Mouse (Mus musculus) heart, adult 2 months (tissue): ENCODE data around the gene Stag1. TPM values are rescaled to one million over a fixed set of nuclear protein-coding genes. Genes with fewer than 3 reads are reported as not detected.

Experiments
- DNase-seq, 2 experiments: peaks; one replicate each; pipeline ENCODE4 v3.0.0; 2021
- H3K27ac ChIP-seq: fragments of 200-600 bp; 2 replicates; pipeline ENCODE4 v1.8.1; 2022
- H3K27me3 ChIP-seq: fragments of 200-500 bp; 2 replicates; pipeline ENCODE4 v1.6.1; 2012; ENCODE audit warnings: mild to moderate bottlenecking, low read length, inconsistent platforms, mixed read lengths; ENCODE audit not compliant: control insufficient read depth, insufficient read depth
- H3K36me3 ChIP-seq: fragments of 200-500 bp; 2 replicates; pipeline ENCODE4 v1.6.1; 2012; ENCODE audit warnings: low read length, inconsistent platforms; ENCODE audit not compliant: control insufficient read depth, insufficient read depth
- H3K4me1 ChIP-seq: fragments of 200-500 bp; 2 replicates; pipeline ENCODE4 v1.6.1; 2011; ENCODE audit warnings: low read length; ENCODE audit not compliant: control insufficient read depth, insufficient read depth
- H3K4me3 ChIP-seq: fragments of 200-600 bp; 2 replicates; pipeline ENCODE4 v1.8.1; 2022
- H3K79me2 ChIP-seq: fragments of 200-500 bp; replicated peaks from 2 replicates; pipeline ENCODE4 v1.6.1; 2012; ENCODE audit warnings: mild to moderate bottlenecking, inconsistent platforms, low read length, moderate library complexity, mixed read lengths; ENCODE audit not compliant: control insufficient read depth, insufficient read depth
- H3K9ac ChIP-seq: fragments of 200-500 bp; 2 replicates; pipeline ENCODE4 v1.6.1; 2012; ENCODE audit warnings: low read depth, mild to moderate bottlenecking, control low read depth, inconsistent platforms, low read length, mixed read lengths
- CTCF ChIP-seq: fragments of 200-600 bp; IDR thresholded peaks from 2 replicates; pipeline ENCODE4 v1.8.1; 2022; ENCODE audit warnings: antibody characterized with exemption, mild to moderate bottlenecking, moderate library complexity
- EP300 ChIP-seq: fragments of 200-500 bp; IDR thresholded peaks from 2 replicates; pipeline ENCODE4 v1.6.1; 2011; ENCODE audit warnings: low read depth, low read length, control low read depth; ENCODE audit not compliant: insufficient read depth
- POLR2A ChIP-seq: fragments of 200-500 bp; IDR thresholded peaks from 2 replicates; pipeline ENCODE4 v1.6.1; 2011; ENCODE audit warnings: mild to moderate bottlenecking, low read depth, low read length, control low read depth; ENCODE audit not compliant: insufficient read depth
- WGBS: fragments of 180-500 bp; shearing (Covaris S2); methylation state at CpG from one replicate; pipeline ENCODE4 v1.1.7; 2018; 5-methylcytosine and 5-hydroxymethylcytosine counted together
- intact Hi-C: fragments of 180-260 bp; cut with DNase I; formaldehyde crosslinking; loops from one replicate; pipeline ENCODE4 v1.15.1; 2025
- polyA plus RNA-seq: library from polyadenylated mRNA; depleted of rRNA; stranded (reverse); fragments of >200 nt; gene quantifications from 2 replicates; pipeline ENCODE4 v1.2.3, GENCODE M21; 2012
- total RNA-seq, 2 experiments: library from RNA; stranded (reverse); gene quantifications; 2 replicates each; pipeline ENCODE4 v1.2.3; 2021

Gene Stag1
- total and polyA plus RNA-seq, 3 experiments = 4.1 to 27.8 (median 27.8) TPM

GRCm38 (mm10) chr9:100987850-100988249 lies 390.3 kb downstream of the Stag1 start:
- Histone ChIP-seq H3K27me3 (no peaks in the 10 kb centered on the region), H3K4me1 (no peaks in the 10 kb centered on the region; the same call in 1 of the 2 replicates), H3K36me3 (no peaks in the 10 kb centered on the region), H3K4me3 (no peak overlapping the region), H3K79me2 (no peaks in the 10 kb centered on the region), H3K9ac (no peak overlapping the region), H3K27ac (no peak overlapping the region)
- intact Hi-C loops = no loop called here
- DNase-seq = no peak
- TF ChIP-seq EP300 (no peak), CTCF (no peak), POLR2A (no peak)
- WGBS = 92% methylated on average over 3 of the region's 3 CpGs

- H3K79me2 ChIP-seq = no peaks in the 10 kb centered on the region
- H3K27me3 ChIP-seq = no peaks in the 10 kb centered on the region
- 88% methylated on average over 5 of the region's 5 CpGs for WGBS
- intact Hi-C loops = no loop called here
- no peak overlapping the region for H3K27ac ChIP-seq
- no peak for DNase-seq
- H3K36me3 ChIP-seq = no peaks in the 10 kb centered on the region
- no peak overlapping the region for H3K9ac ChIP-seq
- no peak overlapping the region for H3K4me3 ChIP-seq
- H3K4me1 ChIP-seq = no peaks in the 10 kb centered on the region
- TF ChIP-seq EP300 (no peak), POLR2A (no peak), CTCF (no peak)
These were observed 393.0 kb downstream of the Stag1 start for GRCm38 (mm10) chr9:100990609-100991008.

GRCm38 (mm10) chr9:100991321-100991720 lies 393.7 kb downstream of the Stag1 start:
- Histone ChIP-seq H3K9ac (no peak overlapping the region), H3K4me3 (no peak overlapping the region), H3K27me3 (no peaks in the 10 kb centered on the region), H3K4me1 (no peaks in the 10 kb centered on the region), H3K36me3 (no peaks in the 10 kb centered on the region), H3K27ac (no peak overlapping the region), H3K79me2 (no peaks in the 10 kb centered on the region)
- no peak for TF ChIP-seq CTCF
- no peak for TF ChIP-seq EP300
- no peak for TF ChIP-seq POLR2A
- intact Hi-C loops = no loop called here
- DNase-seq = no peak
- 95% methylated on average over 2 of the region's 2 CpGs for WGBS

GRCm38 (mm10) chr9:100992191-100992590 lies 394.6 kb downstream of the Stag1 start:
- H3K36me3 ChIP-seq = no peaks in the 10 kb centered on the region
- DNase-seq = no peak
- no peak for TF ChIP-seq EP300
- TF ChIP-seq CTCF = no peak
- H3K4me1 ChIP-seq = no peaks in the 10 kb centered on the region
- intact Hi-C loops = no loop called here
- WGBS = 94% methylated on average over 2 of the region's 2 CpGs
- no peaks in the 10 kb centered on the region for H3K79me2 ChIP-seq
- H3K4me3 ChIP-seq = no peak overlapping the region
- H3K9ac ChIP-seq = no peak overlapping the region
- H3K27me3 ChIP-seq = no peaks in the 10 kb centered on the region
- H3K27ac ChIP-seq = no peak overlapping the region

GRCm38 (mm10) chr9:100993937-100994336 lies 396.3 kb downstream of the Stag1 start:
- Histone ChIP-seq H3K36me3 (no peaks in the 10 kb centered on the region), H3K4me1 (no peaks in the 10 kb centered on the region), H3K79me2 (no peaks in the 10 kb centered on the region), H3K27me3 (no peaks in the 10 kb centered on the region), H3K27ac (no peak overlapping the region), H3K4me3 (no peak overlapping the region), H3K9ac (no peak overlapping the region)
- no peak for DNase-seq
- no peak for TF ChIP-seq CTCF
- TF ChIP-seq EP300 = no peak
- no peak for TF ChIP-seq POLR2A
- WGBS = 91% methylated on average over 4 of the region's 4 CpGs
- intact Hi-C loops = no loop called here

- Histone ChIP-seq H3K4me3 (no peak overlapping the region), H3K27me3 (no peaks in the 10 kb centered on the region), H3K4me1 (no peaks in the 10 kb centered on the region), H3K36me3 (no peaks in the 10 kb centered on the region), H3K79me2 (no peaks in the 10 kb centered on the region), H3K9ac (no peak overlapping the region), H3K27ac (no peak overlapping the region)
- intact Hi-C loops = no loop called here
- DNase-seq = no peak
- TF ChIP-seq CTCF (no peak), EP300 (no peak), POLR2A (no peak)
- WGBS = 80% methylated on average over 2 of the region's 2 CpGs
These were observed 399.5 kb downstream of the Stag1 start for GRCm38 (mm10) chr9:100997138-100997537.

- H3K9ac ChIP-seq = no peak overlapping the region
- H3K27me3 ChIP-seq = no peaks in the 10 kb centered on the region
- no peaks in the 10 kb centered on the region for H3K79me2 ChIP-seq
- no peaks in the 10 kb centered on the region for H3K4me1 ChIP-seq
- DNase-seq = no peak
- no peaks in the 10 kb centered on the region for H3K36me3 ChIP-seq
- no peak overlapping the region for H3K27ac ChIP-seq
- TF ChIP-seq CTCF (peak; percentile 66), POLR2A (no peak), EP300 (no peak)
- 98% methylated on average over 4 of the region's 4 CpGs for WGBS
- no peak overlapping the region for H3K4me3 ChIP-seq
- intact Hi-C loops = no loop called here
These were observed 404.5 kb downstream of the Stag1 start for GRCm38 (mm10) chr9:101002053-101002452.
